Mouse (Mus musculus): ENCODE measurements around the gene Poldip3. TPM values are rescaled to one million over a fixed set of nuclear protein-coding genes. Genes with fewer than 3 reads are reported as not detected.

The Poldip3 gene
- polyA plus RNA-seq, 1 experiment: 108 TPM

DNA sequence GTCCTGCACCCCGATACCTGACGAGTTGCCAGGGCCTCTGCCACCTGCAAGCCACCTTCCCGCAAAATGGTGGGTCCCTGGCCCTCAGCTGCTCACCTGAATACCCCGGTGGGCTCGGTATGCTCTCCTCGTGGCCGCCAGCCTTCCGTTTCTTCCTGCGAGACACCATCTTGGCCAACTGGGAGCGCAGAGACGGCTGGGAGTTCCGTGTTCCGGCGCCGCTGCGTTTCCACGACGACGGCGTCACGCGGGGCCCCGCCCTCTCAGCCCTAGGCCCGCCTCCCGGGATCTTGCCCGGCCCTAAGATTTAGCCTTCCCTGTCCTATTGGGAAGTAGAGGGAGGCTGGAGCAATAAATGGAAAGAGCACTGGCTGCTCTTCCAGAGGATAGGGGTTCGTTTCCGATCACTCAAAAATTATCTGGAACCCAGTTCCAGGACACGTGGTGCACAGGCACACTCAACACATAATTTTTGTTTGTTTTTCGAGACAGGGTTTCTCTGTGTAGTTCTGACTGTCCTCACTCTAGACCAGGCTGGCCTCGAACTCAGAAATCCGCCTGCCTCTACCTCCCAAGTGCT is 26.5 kb downstream of the Poldip3 start, which contains the start of gene Rrp7a:
TSS of gene Rrp7a (minus strand) at position 236 of the 580 bp plus-strand sequence.
- no peaks in the 10 kb centered on the region for H3K27me3 ChIP-seq (ENCODE audit: control insufficient read depth, insufficient read depth, insufficient read length)
- no peak for TF ChIP-seq CTCF (IDR thresholded peaks at IDR 0.05; ENCODE audit: control insufficient read depth, insufficient read depth, insufficient read length)
- no peak for TF ChIP-seq CEBPB (IDR thresholded peaks at IDR 0.05; ENCODE audit: low read depth)
- TF ChIP-seq FOSL1 (IDR thresholded peaks at IDR 0.05; ENCODE audit: insufficient read depth, low read length, poor library complexity, severe bottlenecking): no peak
- TF ChIP-seq MYOG (IDR thresholded peaks at IDR 0.05; ENCODE audit: control insufficient read depth, extremely low read depth, insufficient read length): no peak
- peak; percentile 63 for TF ChIP-seq USF1 (IDR thresholded peaks at IDR 0.05; ENCODE audit: low read depth)
- peak; percentile 63 for TF ChIP-seq MAX (IDR thresholded peaks at IDR 0.05)
- peaks cover 63% of the 10 kb centered on the region for H3K36me3 ChIP-seq (ENCODE audit: control insufficient read depth, insufficient read depth)
- H3K4me3 ChIP-seq (ENCODE audit: insufficient read depth, poor library complexity, severe bottlenecking): peak within 1 kb of the TSS; percentile 100
- peak within 1 kb of the TSS; percentile 95 for H3ac ChIP-seq (ENCODE audit: control insufficient read depth, insufficient read length, low read depth)
- peaks cover 25% of the 10 kb centered on the region for H3K79me3 ChIP-seq (ENCODE audit: low read depth)
- peaks cover 49% of the 10 kb centered on the region for H3K79me2 ChIP-seq (ENCODE audit: control insufficient read depth, insufficient read depth)

DNA sequence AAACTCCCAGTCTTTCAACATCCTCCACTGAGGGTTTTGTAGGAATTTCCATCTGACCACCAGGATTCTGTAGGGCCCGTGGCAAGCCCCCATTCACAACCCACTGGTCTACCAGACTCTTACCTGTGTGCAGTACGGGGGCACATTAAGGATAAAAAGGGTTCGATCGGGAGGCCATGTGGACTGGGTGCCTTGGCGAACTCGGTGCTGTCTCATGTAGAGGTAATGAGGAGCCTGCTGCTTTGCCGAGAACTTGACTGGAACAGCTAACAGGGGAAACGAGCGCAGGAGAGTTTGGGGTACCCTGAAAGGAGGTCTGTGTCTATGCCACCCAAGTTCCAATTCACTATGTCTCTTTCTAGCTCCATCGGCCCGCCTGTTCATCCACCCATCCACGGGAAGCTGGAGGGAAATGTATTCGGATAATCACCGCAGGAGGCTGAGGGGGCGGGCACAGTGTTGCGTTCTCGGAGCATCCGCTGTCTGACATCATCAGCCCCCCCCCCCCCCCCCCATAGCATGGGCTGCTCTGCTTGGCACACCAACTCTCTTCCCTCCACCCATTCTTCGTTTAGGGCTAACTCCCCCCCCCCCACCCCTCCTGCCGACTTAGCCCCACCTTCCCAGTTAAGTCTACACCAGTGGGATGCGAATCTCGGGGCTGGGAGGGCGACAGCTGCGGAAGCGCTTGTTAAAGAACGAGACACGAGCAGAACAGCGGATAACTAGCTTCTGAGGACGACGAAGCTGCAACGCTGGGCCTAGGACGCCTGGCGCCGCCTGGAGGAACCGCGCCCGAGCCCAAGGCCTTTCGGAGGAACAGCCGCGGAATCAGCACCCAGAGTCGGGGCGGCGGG is 27.2 kb downstream of the Poldip3 start:
- Histone ChIP-seq H3K79me3 (ENCODE audit: low read depth) (peaks cover 25% of the 10 kb centered on the region), H3K27me3 (ENCODE audit: control insufficient read depth, insufficient read depth, insufficient read length) (no peaks in the 10 kb centered on the region), H3K79me2 (ENCODE audit: control insufficient read depth, insufficient read depth) (peaks cover 49% of the 10 kb centered on the region), H3K4me3 (ENCODE audit: insufficient read depth, poor library complexity, severe bottlenecking) (peak overlapping the region; percentile 100), H3K36me3 (ENCODE audit: control insufficient read depth, insufficient read depth) (peaks cover 63% of the 10 kb centered on the region), H3ac (ENCODE audit: control insufficient read depth, insufficient read length, low read depth) (peak overlapping the region; percentile 95)
- no peak for TF ChIP-seq CEBPB (IDR thresholded peaks at IDR 0.05; ENCODE audit: low read depth)
- no peak for TF ChIP-seq CTCF (IDR thresholded peaks at IDR 0.05; ENCODE audit: control insufficient read depth, insufficient read depth, insufficient read length)
- TF ChIP-seq MYOG (IDR thresholded peaks at IDR 0.05; ENCODE audit: control insufficient read depth, extremely low read depth, insufficient read length): no peak
- TF ChIP-seq FOSL1 (IDR thresholded peaks at IDR 0.05; ENCODE audit: insufficient read depth, low read length, poor library complexity, severe bottlenecking): no peak
- no peak for TF ChIP-seq MAX (IDR thresholded peaks at IDR 0.05)
- no peak for TF ChIP-seq MYOD1 (IDR thresholded peaks at IDR 0.05; ENCODE audit: control insufficient read depth, insufficient read length, low read depth)
- no peak for TF ChIP-seq USF1 (IDR thresholded peaks at IDR 0.05; ENCODE audit: low read depth)

DNA sequence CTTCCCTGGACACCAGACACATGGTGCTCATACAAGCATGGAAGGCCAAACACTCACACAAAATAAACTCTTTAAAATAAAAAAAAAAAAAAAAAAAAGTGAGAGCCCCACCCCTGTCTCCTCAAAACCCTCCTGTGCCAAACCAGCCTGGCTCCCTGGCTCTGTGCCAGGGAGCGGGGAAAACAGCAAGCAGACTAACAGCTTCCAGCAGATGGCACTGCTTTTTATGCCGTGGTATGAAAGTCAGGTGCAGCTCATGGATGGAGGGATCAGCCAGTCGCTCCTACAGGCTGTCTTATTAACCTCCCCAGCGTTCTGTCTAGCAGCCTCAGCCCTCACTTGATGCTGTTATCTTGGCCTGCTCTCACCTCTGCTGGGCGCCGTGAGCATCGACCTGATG is 30.8 kb downstream of the Poldip3 start:
- Histone ChIP-seq H3K4me3 (ENCODE audit: insufficient read depth, poor library complexity, severe bottlenecking) (no peak overlapping the region), H3K79me3 (ENCODE audit: low read depth) (peaks cover 25% of the 10 kb centered on the region), H3K36me3 (ENCODE audit: control insufficient read depth, insufficient read depth) (peaks cover 77% of the 10 kb centered on the region), H3ac (ENCODE audit: control insufficient read depth, insufficient read length, low read depth) (no peak overlapping the region), H3K27me3 (ENCODE audit: control insufficient read depth, insufficient read depth, insufficient read length) (no peaks in the 10 kb centered on the region), H3K79me2 (ENCODE audit: control insufficient read depth, insufficient read depth) (peaks cover 49% of the 10 kb centered on the region)
- TF ChIP-seq USF1 (IDR thresholded peaks at IDR 0.05; ENCODE audit: low read depth): no peak
- TF ChIP-seq MYOD1 (IDR thresholded peaks at IDR 0.05; ENCODE audit: control insufficient read depth, insufficient read length, low read depth): no peak
- peak; percentile 47 for TF ChIP-seq CTCF (IDR thresholded peaks at IDR 0.05; ENCODE audit: control insufficient read depth, insufficient read depth, insufficient read length)
- TF ChIP-seq MYOG (IDR thresholded peaks at IDR 0.05; ENCODE audit: control insufficient read depth, extremely low read depth, insufficient read length): no peak

DNA sequence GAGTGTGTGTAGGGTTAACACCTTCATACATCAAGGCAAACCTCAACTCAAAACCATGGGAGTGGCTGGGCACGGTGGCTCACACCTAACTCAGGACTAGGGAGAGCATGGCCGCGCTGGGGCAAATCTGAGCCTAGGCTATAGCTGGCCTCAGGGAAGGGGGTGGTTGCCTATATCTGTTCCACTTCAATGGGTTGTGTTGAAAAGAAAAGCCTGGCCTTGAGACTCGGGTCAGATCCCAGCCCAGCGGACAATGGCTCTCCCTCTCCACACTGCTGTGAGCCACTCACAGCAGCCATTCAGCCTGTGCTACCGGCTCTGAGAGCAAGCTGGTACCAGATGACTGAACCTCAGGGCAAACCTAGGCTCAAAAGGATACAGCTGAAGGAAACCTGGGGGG is 34.1 kb downstream of the Poldip3 start:
- H3K79me2 ChIP-seq (ENCODE audit: control insufficient read depth, insufficient read depth): peaks cover 24% of the 10 kb centered on the region
- TF ChIP-seq MYOD1 (IDR thresholded peaks at IDR 0.05; ENCODE audit: control insufficient read depth, insufficient read length, low read depth): no peak
- TF ChIP-seq CTCF (IDR thresholded peaks at IDR 0.05; ENCODE audit: control insufficient read depth, insufficient read depth, insufficient read length): no peak
- TF ChIP-seq FOSL1 (IDR thresholded peaks at IDR 0.05; ENCODE audit: insufficient read depth, low read length, poor library complexity, severe bottlenecking): no peak
- no peak for TF ChIP-seq MAX (IDR thresholded peaks at IDR 0.05)
- TF ChIP-seq CEBPB (IDR thresholded peaks at IDR 0.05; ENCODE audit: low read depth): no peak
- TF ChIP-seq MYOG (IDR thresholded peaks at IDR 0.05; ENCODE audit: control insufficient read depth, extremely low read depth, insufficient read length): no peak
- TF ChIP-seq USF1 (IDR thresholded peaks at IDR 0.05; ENCODE audit: low read depth): no peak
- H3K36me3 ChIP-seq (ENCODE audit: control insufficient read depth, insufficient read depth): peaks cover 62% of the 10 kb centered on the region
- H3K27me3 ChIP-seq (ENCODE audit: control insufficient read depth, insufficient read depth, insufficient read length): no peaks in the 10 kb centered on the region
- peaks cover 8% of the 10 kb centered on the region for H3K79me3 ChIP-seq (ENCODE audit: low read depth)
- no peak overlapping the region for H3ac ChIP-seq (ENCODE audit: control insufficient read depth, insufficient read length, low read depth)
- no peak overlapping the region for H3K4me3 ChIP-seq (ENCODE audit: insufficient read depth, poor library complexity, severe bottlenecking)

DNA sequence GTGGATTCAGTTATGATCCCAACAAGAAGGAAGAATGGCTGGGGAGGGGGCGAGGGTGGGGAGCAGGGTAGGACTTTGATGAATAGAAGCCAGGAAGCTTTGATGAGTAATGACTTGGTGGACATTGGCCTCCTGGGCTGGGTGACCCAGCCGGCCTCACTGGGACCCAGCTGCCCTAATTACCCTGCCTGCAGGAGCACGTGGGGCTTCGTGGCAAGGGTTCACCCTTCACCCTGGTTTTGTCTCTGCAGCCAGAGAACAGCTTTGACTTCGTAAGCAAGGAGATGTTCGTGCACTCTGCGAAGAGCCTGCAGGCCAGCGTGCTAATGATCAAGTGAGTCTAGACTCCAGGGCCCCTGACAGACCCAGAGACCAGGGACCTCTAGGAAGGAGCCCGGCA is 35.1 kb downstream of the Poldip3 start:
- peaks cover 14% of the 10 kb centered on the region for H3K79me2 ChIP-seq (ENCODE audit: control insufficient read depth, insufficient read depth)
- H3K4me3 ChIP-seq (ENCODE audit: insufficient read depth, poor library complexity, severe bottlenecking): no peak overlapping the region
- peaks cover 57% of the 10 kb centered on the region for H3K36me3 ChIP-seq (ENCODE audit: control insufficient read depth, insufficient read depth)
- no peak overlapping the region for H3ac ChIP-seq (ENCODE audit: control insufficient read depth, insufficient read length, low read depth)
- TF ChIP-seq CEBPB (IDR thresholded peaks at IDR 0.05; ENCODE audit: low read depth) (no peak), CTCF (IDR thresholded peaks at IDR 0.05; ENCODE audit: control insufficient read depth, insufficient read depth, insufficient read length) (no peak), USF1 (IDR thresholded peaks at IDR 0.05; ENCODE audit: low read depth) (no peak), MAX (IDR thresholded peaks at IDR 0.05) (no peak), MYOG (IDR thresholded peaks at IDR 0.05; ENCODE audit: control insufficient read depth, extremely low read depth, insufficient read length) (no peak), FOSL1 (IDR thresholded peaks at IDR 0.05; ENCODE audit: insufficient read depth, low read length, poor library complexity, severe bottlenecking) (no peak), MYOD1 (IDR thresholded peaks at IDR 0.05; ENCODE audit: control insufficient read depth, insufficient read length, low read depth) (no peak)
- peaks cover under 1% of the 10 kb centered on the region for H3K79me3 ChIP-seq (ENCODE audit: low read depth)
- H3K27me3 ChIP-seq (ENCODE audit: control insufficient read depth, insufficient read depth, insufficient read length): no peaks in the 10 kb centered on the region
